Mouse (Mus musculus): ENCODE results near the gene Ngfr. TPM values are rescaled to one million over a fixed set of nuclear protein-coding genes. Genes with fewer than 3 reads are reported as not detected.

Ngfr gene
- polyA plus RNA-seq, 1 experiment from 2014 or later: 48.8 TPM

Other genes starting within 250 kb of the Ngfr start
- 100 TPM in 2 replicates for gene Slc35b1, start 203.0 kb downstream of the Ngfr start, polyA plus RNA-seq (2015; fragmentation: Nextera tagmentation; extraction: Ambion mirVana)
- 172 and 189 TPM in 2 replicates for gene Spop, start 173.7 kb downstream of the Ngfr start, polyA plus RNA-seq (2015; fragmentation: Nextera tagmentation; extraction: Ambion mirVana)
- 1.2 and 1.8 TPM in 2 replicates for gene Nxph3, start 73.2 kb downstream of the Ngfr start, polyA plus RNA-seq (2015; fragmentation: Nextera tagmentation; extraction: Ambion mirVana)
- 162 and 186 TPM in 2 replicates for gene Phb, start 79.2 kb upstream of the Ngfr start, polyA plus RNA-seq (2015; fragmentation: Nextera tagmentation; extraction: Ambion mirVana)
- gene Zfp652, start 124.9 kb upstream of the Ngfr start, polyA plus RNA-seq (2015; fragmentation: Nextera tagmentation; extraction: Ambion mirVana): 25.6 and 26.7 TPM in 2 replicates
- gene B130006D01Rik, start 135.9 kb upstream of the Ngfr start, polyA plus RNA-seq (2015; fragmentation: Nextera tagmentation; extraction: Ambion mirVana): 1.2 and 1.6 TPM in 2 replicates
- gene Phospho1, start 236.8 kb upstream of the Ngfr start, polyA plus RNA-seq (2015; fragmentation: Nextera tagmentation; extraction: Ambion mirVana): 8.3 and 9.1 TPM in 2 replicates
- 16.8 and 20.8 TPM in 2 replicates for gene Gngt2, start 249.5 kb upstream of the Ngfr start, polyA plus RNA-seq (2015; fragmentation: Nextera tagmentation; extraction: Ambion mirVana)

Measured in embryonic facial prominence, embryonic 15.5 days (tissue).